Mouse (Mus musculus) small intestine, adult 2 months (tissue): ENCODE measurements around the gene Fads1. TPM values are rescaled to one million over a fixed set of nuclear protein-coding genes. Genes with fewer than 3 reads are reported as not detected.

Experiments used
- H3K27ac ChIP-seq: fragments of 200-500 bp; 2 replicates; pipeline ENCODE4 v1.5.1; 2012; ENCODE audit warnings: low read depth, low read length, control low read depth, inconsistent platforms; ENCODE audit not compliant: insufficient read depth
- H3K27me3 ChIP-seq: fragments of 200-500 bp; 2 replicates; pipeline ENCODE4 v1.6.1; 2012; ENCODE audit warnings: mild to moderate bottlenecking, moderate library complexity, low read length, inconsistent platforms; ENCODE audit not compliant: control insufficient read depth, insufficient read depth
- H3K36me3 ChIP-seq: fragments of 200-500 bp; 2 replicates; pipeline ENCODE4 v1.6.1; 2012; ENCODE audit warnings: mild to moderate bottlenecking, low read length, control low read depth, inconsistent platforms; ENCODE audit not compliant: control insufficient read depth, insufficient read depth
- H3K4me1 ChIP-seq: fragments of 200-500 bp; 2 replicates; pipeline ENCODE4 v1.6.1; 2012; ENCODE audit warnings: low read length, inconsistent platforms, mixed read lengths; ENCODE audit not compliant: control insufficient read depth, insufficient read depth, insufficient read length
- H3K4me3 ChIP-seq: fragments of 200-500 bp; 2 replicates; pipeline ENCODE4 v1.5.1; 2012; ENCODE audit warnings: low read depth, mild to moderate bottlenecking, control low read depth, inconsistent platforms, low read length, moderate library complexity
- CTCF ChIP-seq: fragments of 200-500 bp; IDR thresholded peaks from 2 replicates; pipeline ENCODE4 v1.5.1; 2012; ENCODE audit warnings: low read depth, mild to moderate bottlenecking, control low read depth, inconsistent platforms, low read length, moderate library complexity, mixed read lengths; ENCODE audit not compliant: insufficient replicate concordance, insufficient read length; ENCODE audit errors: extremely low read depth
- POLR2A ChIP-seq: fragments of 200-500 bp; IDR thresholded peaks from 2 replicates; pipeline ENCODE4 v1.6.1; 2012; ENCODE audit warnings: low read depth, mild to moderate bottlenecking, control low read depth, inconsistent platforms, low read length, moderate library complexity
- WGBS: fragments of 180-500 bp; shearing (Covaris S2); methylation state at CpG from one replicate; pipeline ENCODE4 v1.1.7; 2018; 5-methylcytosine and 5-hydroxymethylcytosine counted together
- polyA plus RNA-seq: library from polyadenylated mRNA; depleted of rRNA; stranded (reverse); fragments of >200 nt; gene quantifications from 2 replicates; pipeline ENCODE4 v1.2.3, GENCODE M21; 2012

Gene Fads1
- polyA plus RNA-seq, 1 experiment = 8.5 TPM

GRCm38 (mm10) chr19:10197130-10197529 lies 14.4 kb downstream of the Fads1 start:
- 95% methylated on average over 4 of the region's 4 CpGs for WGBS
- Histone ChIP-seq H3K27me3 (no peaks in the 10 kb centered on the region), H3K4me3 (no peak overlapping the region), H3K4me1 (no peaks in the 10 kb centered on the region), H3K36me3 (peaks cover 22% of the 10 kb centered on the region), H3K27ac (no peak overlapping the region)
- no peak for TF ChIP-seq CTCF
- no peak for TF ChIP-seq POLR2A

- no peaks in the 10 kb centered on the region for H3K27me3 ChIP-seq
- peaks cover 21% of the 10 kb centered on the region for H3K36me3 ChIP-seq
- no peak overlapping the region for H3K27ac ChIP-seq
- 48% methylated on average over 2 of the region's 2 CpGs for WGBS
- TF ChIP-seq POLR2A (no peak), CTCF (no peak)
- no peak overlapping the region for H3K4me3 ChIP-seq
- no peaks in the 10 kb centered on the region for H3K4me1 ChIP-seq
Observed at GRCm38 (mm10) chr19:10198286-10198685, 15.6 kb downstream of the Fads1 start.

GRCm38 (mm10) chr19:10198723-10199122 lies 16.0 kb downstream of the Fads1 start:
- Histone ChIP-seq H3K4me1 (no peaks in the 10 kb centered on the region), H3K4me3 (no peak overlapping the region), H3K27ac (no peak overlapping the region), H3K27me3 (no peaks in the 10 kb centered on the region), H3K36me3 (peaks cover 18% of the 10 kb centered on the region)
- 11% methylated on average over 3 of the region's 3 CpGs for WGBS
- TF ChIP-seq CTCF (peak; percentile 88; the same call in 1 of the 2 replicates), POLR2A (no peak)

- TF ChIP-seq CTCF (no peak), POLR2A (no peak)
- WGBS = under 1% methylated on average over 23 of the region's 23 CpGs
- peaks cover 29% of the 10 kb centered on the region for H3K36me3 ChIP-seq
Observed at GRCm38 (mm10) chr19:10203146-10203847, 20.6 kb downstream of the Fads1 start.

GRCm38 (mm10) chr19:10203848-10204615 lies 21.3 kb downstream of the Fads1 start, which contains the start of the genes Tmem258 and Fen1:
Gene Tmem258, plus strand, starts transcription at chr19:10204014.
Gene Fen1, minus strand, starts transcription at chr19:10204169.
- WGBS = under 1% methylated on average over 40 of the region's 40 CpGs

More at GRCm38 (mm10) chr19:10203146-10203847, 20.6 kb downstream of the Fads1 start:
- Histone ChIP-seq H3K27ac (peak overlapping the region; percentile 26), H3K27me3 (no peaks in the 10 kb centered on the region), H3K4me1 (no peaks in the 10 kb centered on the region), H3K4me3 (peak overlapping the region; percentile 81)

GRCm38 (mm10) chr19:10204616-10205001 lies 21.9 kb downstream of the Fads1 start:
- WGBS = 1% methylated on average over 5 of the region's 5 CpGs
- H3K4me3 ChIP-seq = no peak overlapping the region
- no peaks in the 10 kb centered on the region for H3K27me3 ChIP-seq
- no peaks in the 10 kb centered on the region for H3K4me1 ChIP-seq
- peak overlapping the region; percentile 69; the same call in 1 of the 2 replicates for H3K27ac ChIP-seq
- no peak for TF ChIP-seq CTCF
- no peak for TF ChIP-seq POLR2A
- peaks cover 35% of the 10 kb centered on the region for H3K36me3 ChIP-seq

More at GRCm38 (mm10) chr19:10203848-10204615, 21.3 kb downstream of the Fads1 start, which contains the start of the genes Tmem258 and Fen1:
- Histone ChIP-seq H3K27ac (peak within 1 kb of the TSS; percentile 73), H3K36me3 (peaks cover 36% of the 10 kb centered on the region), H3K4me3 (peak within 1 kb of the TSS; percentile 81), H3K27me3 (no peaks in the 10 kb centered on the region), H3K4me1 (no peaks in the 10 kb centered on the region)
- TF ChIP-seq CTCF (no peak), POLR2A (peak; percentile 40)

- WGBS = 45% methylated on average over 6 of the region's 6 CpGs
- Histone ChIP-seq H3K27me3 (no peaks in the 10 kb centered on the region), H3K27ac (no peak overlapping the region), H3K36me3 (peaks cover 35% of the 10 kb centered on the region), H3K4me3 (no peak overlapping the region), H3K4me1 (no peaks in the 10 kb centered on the region)
- no peak for TF ChIP-seq POLR2A
- no peak for TF ChIP-seq CTCF
Observed at GRCm38 (mm10) chr19:10205051-10205450, 22.4 kb downstream of the Fads1 start.
